Mouse (Mus musculus) bone marrow, adult 2 months (tissue): ENCODE measurements around the gene Gls. TPM values are rescaled to one million over a fixed set of nuclear protein-coding genes. Genes with fewer than 3 reads are reported as not detected.

ENCODE experiments used
- H3K27ac ChIP-seq: fragments of 200-500 bp; 2 replicates; pipeline ENCODE4 v1.5.1; 2012; ENCODE audit warnings: low read depth, mild to moderate bottlenecking, control low read depth, inconsistent platforms, low read length; ENCODE audit not compliant: control insufficient read depth, poor library complexity, insufficient read depth
- H3K4me1 ChIP-seq: fragments of 200-500 bp; 2 replicates; pipeline ENCODE4 v1.6.1; 2011; ENCODE audit warnings: low read length; ENCODE audit not compliant: control insufficient read depth, insufficient read depth
- H3K4me3 ChIP-seq: fragments of 200-500 bp; replicated peaks from 2 replicates; pipeline ENCODE3; 2011; ENCODE audit warnings: mild to moderate bottlenecking, low read depth, low read length, control low read depth; ENCODE audit not compliant: control insufficient read depth
- CTCF ChIP-seq: fragments of 200-500 bp; IDR thresholded peaks from 2 replicates; pipeline ENCODE4 v1.5.1; 2011; ENCODE audit warnings: low read length, control low read depth; ENCODE audit not compliant: control insufficient read depth, insufficient read depth
- POLR2A ChIP-seq: fragments of 200-500 bp; IDR thresholded peaks from 2 replicates; pipeline ENCODE4 v1.6.1; 2011; ENCODE audit warnings: low read depth, mild to moderate bottlenecking, control low read depth, low read length, borderline replicate concordance; ENCODE audit not compliant: control insufficient read depth
- WGBS: fragments of 180-500 bp; shearing (Covaris S2); methylation state at CpG from one replicate; pipeline ENCODE4 v1.1.7; 2018; 5-methylcytosine and 5-hydroxymethylcytosine counted together
- polyA plus RNA-seq: library from polyadenylated mRNA; stranded (reverse); fragments of >200 nt; gene quantifications from 2 replicates; pipeline ENCODE4 v1.2.4, GENCODE M21; 2011; ENCODE audit warnings: low replicate concordance; ENCODE audit not compliant: missing spikeins, insufficient read depth, insufficient read length

The Gls gene
- polyA plus RNA-seq, 1 experiment: 43.1 TPM

- 89% methylated on average over 16 of the region's 16 CpGs for WGBS
- Histone ChIP-seq H3K4me1 (peaks cover 2% of the 10 kb centered on the region; the same call in 1 of the 2 replicates), H3K4me3 (no peak overlapping the region), H3K27ac (no peak overlapping the region)
- TF ChIP-seq CTCF (no peak), POLR2A (no peak)
Observed at GRCm38 (mm10) chr1:52137292-52137691, 95.7 kb downstream of the Gls start.

- WGBS: 81% methylated on average over 8 of the region's 8 CpGs
- H3K4me1 ChIP-seq: peaks cover 1% of the 10 kb centered on the region; the same call in 1 of the 2 replicates
- TF ChIP-seq CTCF (no peak), POLR2A (no peak)
- no peak overlapping the region for H3K4me3 ChIP-seq
- H3K27ac ChIP-seq: no peak overlapping the region
Observed at GRCm38 (mm10) chr1:52133254-52133653, 99.8 kb downstream of the Gls start.

DNA sequence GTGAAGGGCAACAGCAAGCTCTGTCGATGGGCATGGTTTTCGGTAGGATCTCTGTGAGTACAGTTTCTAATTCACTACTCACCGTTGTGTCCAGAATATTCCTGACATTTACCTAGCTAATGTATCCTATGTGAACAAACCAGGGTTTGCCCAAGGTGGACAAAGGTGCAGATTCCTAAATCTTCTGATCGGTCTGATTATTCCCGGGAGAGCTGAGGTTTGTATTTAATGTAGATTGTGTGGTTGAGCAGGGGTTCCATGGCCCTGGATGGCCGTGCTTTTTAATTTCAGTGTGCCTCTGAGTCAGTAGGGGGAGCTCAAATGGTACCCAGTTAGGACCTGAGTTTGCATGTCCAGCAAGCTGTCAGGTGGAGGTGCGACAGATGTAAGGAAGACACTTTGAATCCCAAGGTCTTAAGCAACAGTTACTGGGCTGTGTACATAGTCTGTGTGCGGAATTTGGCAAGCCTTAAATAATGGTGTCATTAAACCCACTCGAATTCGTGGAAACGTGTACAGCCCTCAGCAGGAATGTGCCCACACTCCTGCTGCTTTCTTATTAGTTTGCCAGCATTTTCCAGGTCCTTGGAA, 101.2 kb downstream of the Gls start:
- Histone ChIP-seq H3K27ac (no peak overlapping the region), H3K4me1 (peaks cover 1% of the 10 kb centered on the region; the same call in 1 of the 2 replicates), H3K4me3 (no peak overlapping the region)
- TF ChIP-seq CTCF (no peak), POLR2A (no peak)
- 86% methylated on average over 11 of the region's 11 CpGs for WGBS

DNA sequence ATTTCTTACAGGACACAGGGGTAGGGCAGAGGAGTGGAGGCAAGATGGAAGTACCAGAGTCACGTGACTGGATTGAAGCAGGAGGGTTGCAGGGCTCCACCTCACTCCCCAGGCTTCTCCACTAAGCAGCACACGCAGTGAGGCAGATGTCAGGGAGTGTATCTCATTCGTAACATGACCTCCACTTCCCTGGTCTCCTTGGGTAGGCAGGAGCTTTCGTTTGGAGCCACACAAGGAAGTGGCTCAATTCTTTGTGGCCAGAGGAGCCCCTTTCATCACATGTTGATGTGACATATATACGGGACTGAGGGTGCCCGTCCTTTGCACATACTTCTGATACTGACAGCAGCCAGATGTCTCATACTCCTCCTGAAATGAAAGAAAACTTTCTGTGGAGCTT, 103.2 kb downstream of the Gls start:
- Histone ChIP-seq H3K27ac (peak overlapping the region; percentile 53), H3K4me1 (peaks cover 1% of the 10 kb centered on the region; the same call in 1 of the 2 replicates)

GRCm38 (mm10) chr1:52127350-52127749, 105.7 kb downstream of the Gls start:
- TF ChIP-seq CTCF (no peak), POLR2A (no peak)
- Histone ChIP-seq H3K27ac (no peak overlapping the region), H3K4me3 (no peak overlapping the region), H3K4me1 (peaks cover 2% of the 10 kb centered on the region; the same call in 1 of the 2 replicates)
- 92% methylated on average over 6 of the region's 6 CpGs for whole genome bisulfite sequencing

More for the DNA sequence above, 103.2 kb downstream of the Gls start:
- no peak overlapping the region for H3K4me3 ChIP-seq
- TF ChIP-seq CTCF (no peak), POLR2A (no peak)
- WGBS: 34% methylated on average over 6 of the region's 6 CpGs

DNA sequence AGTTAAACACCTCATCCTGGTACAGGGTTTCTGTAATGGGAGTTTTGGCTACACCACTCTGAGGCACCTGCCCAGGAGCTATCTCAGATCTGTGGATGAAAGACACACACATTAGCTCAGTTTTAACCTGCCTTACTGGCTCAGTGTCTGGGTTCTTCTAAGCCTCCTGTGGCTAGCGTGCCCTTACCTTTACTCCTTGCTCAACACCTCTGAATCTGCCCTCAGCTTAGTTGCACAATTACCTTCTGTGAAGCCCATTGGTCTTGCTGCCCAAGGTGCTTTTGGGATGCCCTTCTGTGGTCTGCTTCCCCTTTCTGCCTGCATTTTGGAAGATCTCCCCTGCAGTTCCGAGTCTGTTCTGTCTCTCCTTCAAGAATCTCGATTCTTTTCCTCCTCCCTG, 108.2 kb downstream of the Gls start:
- Histone ChIP-seq H3K4me1 (peaks cover 4% of the 10 kb centered on the region; the same call in 1 of the 2 replicates), H3K4me3 (no peak overlapping the region), H3K27ac (peak overlapping the region; percentile 62; the same call in 1 of the 2 replicates)
- WGBS: 51% methylated on average over 3 of the region's 3 CpGs
- no peak for TF ChIP-seq POLR2A
- TF ChIP-seq CTCF: no peak

- H3K4me3 ChIP-seq: no peak overlapping the region
- 85% methylated on average over 3 of the region's 3 CpGs for WGBS
- H3K27ac ChIP-seq: no peak overlapping the region
- H3K4me1 ChIP-seq: peaks cover 4% of the 10 kb centered on the region; the same call in 1 of the 2 replicates
- no peak for TF ChIP-seq POLR2A
- no peak for TF ChIP-seq CTCF
Observed at GRCm38 (mm10) chr1:52121052-52121451, 112.0 kb downstream of the Gls start.

DNA sequence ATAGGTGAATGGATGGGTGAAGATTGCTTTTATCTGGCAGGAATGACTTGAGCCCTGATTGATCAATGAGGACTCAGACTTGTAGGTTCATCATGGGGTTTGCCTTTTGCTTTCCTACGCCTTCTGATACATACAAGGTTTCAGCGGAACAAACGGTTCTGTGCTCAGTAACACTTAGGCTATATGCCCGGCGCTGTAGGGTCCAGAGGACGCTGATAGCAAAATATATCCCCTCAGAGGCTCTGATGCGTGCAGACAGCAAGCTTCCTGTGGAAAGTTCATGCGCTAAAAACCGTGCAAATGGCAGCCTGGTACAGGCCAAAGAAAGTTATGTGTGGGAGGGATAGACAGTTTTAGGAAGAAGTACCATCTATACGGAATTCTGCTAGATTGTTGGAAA, 112.8 kb downstream of the Gls start:
- Histone ChIP-seq H3K4me1 (peaks cover 4% of the 10 kb centered on the region; the same call in 1 of the 2 replicates), H3K4me3 (peak overlapping the region; percentile 89), H3K27ac (no peak overlapping the region)
- 10% methylated on average over 10 of the region's 10 CpGs for WGBS
- TF ChIP-seq POLR2A (no peak), CTCF (no peak)
